Mouse (Mus musculus) embryo, embryonic 9.5 days (tissue): ENCODE measurements around the gene Frmd6.

Experiments
- DNase-seq: peaks from one replicate; pipeline ENCODE4 v3.0.0-alpha.2; 2017; ENCODE audit errors: extremely low spot score

Gene Frmd6

GRCm38 (mm10) chr12:70853026-70853425, 27.7 kb downstream of the Frmd6 start:
- DNase-seq, result no peak

GRCm38 (mm10) chr12:70855678-70856077, 30.4 kb downstream of the Frmd6 start:
- DNase-seq, result no peak

GRCm38 (mm10) chr12:70856776-70857175, 31.5 kb downstream of the Frmd6 start:
- no peak for DNase-seq

GRCm38 (mm10) chr12:70863281-70863680, 38.0 kb downstream of the Frmd6 start:
- no peak for DNase-seq

GRCm38 (mm10) chr12:70867780-70868179, 42.5 kb downstream of the Frmd6 start:
- DNase-seq, result no peak

- no peak for DNase-seq
These were observed 43.1 kb downstream of the Frmd6 start for GRCm38 (mm10) chr12:70868190-70868987.

- no peak for DNase-seq
These were observed 43.6 kb downstream of the Frmd6 start for GRCm38 (mm10) chr12:70868988-70869291.

GRCm38 (mm10) chr12:70873544-70873943, 48.2 kb downstream of the Frmd6 start:
- no peak for DNase-seq

- no peak for DNase-seq
These were observed 51.1 kb downstream of the Frmd6 start for GRCm38 (mm10) chr12:70876270-70876998.

- no peak for DNase-seq
These were observed 52.8 kb downstream of the Frmd6 start for GRCm38 (mm10) chr12:70877926-70878710.

GRCm38 (mm10) chr12:70880396-70880975, 55.2 kb downstream of the Frmd6 start:
- DNase-seq, result no peak

GRCm38 (mm10) chr12:70881340-70881739, 56.0 kb downstream of the Frmd6 start:
- DNase-seq, result no peak

- no peak for DNase-seq
These were observed 56.5 kb downstream of the Frmd6 start for GRCm38 (mm10) chr12:70881854-70882253.

- DNase-seq, result no peak
These were observed 57.8 kb downstream of the Frmd6 start for GRCm38 (mm10) chr12:70883141-70883540.

GRCm38 (mm10) chr12:70884113-70884512, 58.8 kb downstream of the Frmd6 start:
- no peak for DNase-seq

- DNase-seq, result no peak
These were observed 59.7 kb downstream of the Frmd6 start for GRCm38 (mm10) chr12:70884973-70885372.

- no peak for DNase-seq
These were observed 60.3 kb downstream of the Frmd6 start for GRCm38 (mm10) chr12:70885576-70885975.

GRCm38 (mm10) chr12:70890405-70890804, 65.1 kb downstream of the Frmd6 start:
- no peak for DNase-seq

GRCm38 (mm10) chr12:70890874-70891470, 65.7 kb downstream of the Frmd6 start:
- no peak for DNase-seq

GRCm38 (mm10) chr12:70895275-70895674, 70.0 kb downstream of the Frmd6 start:
- DNase-seq, result no peak

- DNase-seq, result no peak
These were observed 70.8 kb downstream of the Frmd6 start for GRCm38 (mm10) chr12:70896068-70896467.

- no peak for DNase-seq
These were observed 72.1 kb downstream of the Frmd6 start for GRCm38 (mm10) chr12:70897434-70897833.
